Mouse (Mus musculus): ENCODE measurements around the gene Tacc2. TPM values are rescaled to one million over a fixed set of nuclear protein-coding genes. Genes with fewer than 3 reads are reported as not detected.

Tacc2 gene
- total and polyA plus RNA-seq, 2 experiments from 2014 or later, result 39.0 to 83.8 TPM

- Histone ChIP-seq H3K9me3 (replicated peaks; ENCODE audit: control insufficient read depth, low read length) (no peaks in the 10 kb centered on the region), H3K4me3 (ENCODE audit: low read depth, low read length) (no peak overlapping the region), H3K9ac (replicated peaks; ENCODE audit: low read depth, low read length) (no peak overlapping the region), H3K4me2 (ENCODE audit: low read depth, low read length) (no peak overlapping the region), H3K27me3 (ENCODE audit: control insufficient read depth, insufficient read depth, low read length) (no peaks in the 10 kb centered on the region), H3K4me1 (ENCODE audit: control insufficient read depth, insufficient read depth) (no peaks in the 10 kb centered on the region; the same call in 1 of the 2 replicates), H3K36me3 (replicated peaks; ENCODE audit: control insufficient read depth, insufficient read depth, low read length) (peaks cover 91% of the 10 kb centered on the region), H3K27ac (ENCODE audit: low read depth) (no peak overlapping the region)
- 93% methylated on average over 2 of the region's 2 CpGs for WGBS
- no peak for TF ChIP-seq EP300 (IDR thresholded peaks at IDR 0.05; ENCODE audit: low read depth)
- peak; percentile 23; the same call in 1 of the 2 replicates for TF ChIP-seq CTCF (IDR thresholded peaks at IDR 0.05; ENCODE audit: low read depth)
- no peak for DNase-seq (ENCODE audit: low spot score)
- no peak for ATAC-seq (ENCODE audit: insufficient read depth, low read depth)
Observed at GRCm38 (mm10) chr7:130734195-130734787, 157.1 kb downstream of the Tacc2 start.

- H3K4me2 ChIP-seq (ENCODE audit: low read depth, low read length), result no peak overlapping the region
- WGBS, result 75% methylated on average over 4 of the region's 4 CpGs
- no peak for DNase-seq (ENCODE audit: low spot score)
- no peak overlapping the region for H3K27ac ChIP-seq (ENCODE audit: low read depth)
- H3K4me3 ChIP-seq (ENCODE audit: low read depth, low read length), result no peak overlapping the region
- H3K9me3 ChIP-seq (replicated peaks; ENCODE audit: control insufficient read depth, low read length), result no peaks in the 10 kb centered on the region
- TF ChIP-seq CTCF (IDR thresholded peaks at IDR 0.05; ENCODE audit: low read depth) (peak; percentile 22; the same call in 1 of the 2 replicates), EP300 (IDR thresholded peaks at IDR 0.05; ENCODE audit: low read depth) (no peak)
- no peak for ATAC-seq (ENCODE audit: insufficient read depth, low read depth)
- no peak overlapping the region for H3K9ac ChIP-seq (replicated peaks; ENCODE audit: low read depth, low read length)
- H3K36me3 ChIP-seq (replicated peaks; ENCODE audit: control insufficient read depth, insufficient read depth, low read length), result peaks cover 97% of the 10 kb centered on the region
- no peaks in the 10 kb centered on the region; the same call in 1 of the 2 replicates for H3K4me1 ChIP-seq (ENCODE audit: control insufficient read depth, insufficient read depth)
- no peaks in the 10 kb centered on the region for H3K27me3 ChIP-seq (ENCODE audit: control insufficient read depth, insufficient read depth, low read length)
Observed at GRCm38 (mm10) chr7:130741099-130741498, 163.9 kb downstream of the Tacc2 start.

- no peaks in the 10 kb centered on the region; the same call in 1 of the 2 replicates for H3K4me1 ChIP-seq (ENCODE audit: control insufficient read depth, insufficient read depth)
- ATAC-seq (ENCODE audit: insufficient read depth, low read depth) (peak; percentile 54; the same call in 1 of the 2 replicates), DNase-seq (ENCODE audit: low spot score) (no peak)
- no peaks in the 10 kb centered on the region for H3K27me3 ChIP-seq (ENCODE audit: control insufficient read depth, insufficient read depth, low read length)
- H3K27ac ChIP-seq (ENCODE audit: low read depth), result no peak overlapping the region
- no peak overlapping the region for H3K4me3 ChIP-seq (ENCODE audit: low read depth, low read length)
- H3K9ac ChIP-seq (replicated peaks; ENCODE audit: low read depth, low read length), result no peak overlapping the region
- TF ChIP-seq CTCF (IDR thresholded peaks at IDR 0.05; ENCODE audit: low read depth) (no peak), EP300 (IDR thresholded peaks at IDR 0.05; ENCODE audit: low read depth) (no peak)
- H3K36me3 ChIP-seq (replicated peaks; ENCODE audit: control insufficient read depth, insufficient read depth, low read length), result peaks cover 85% of the 10 kb centered on the region
- no peaks in the 10 kb centered on the region for H3K9me3 ChIP-seq (replicated peaks; ENCODE audit: control insufficient read depth, low read length)
- no peak overlapping the region for H3K4me2 ChIP-seq (ENCODE audit: low read depth, low read length)
- 69% methylated on average over 9 of the region's 9 CpGs for WGBS
Observed at GRCm38 (mm10) chr7:130743239-130744025, 166.2 kb downstream of the Tacc2 start.

- WGBS, result 67% methylated on average over 4 of the region's 4 CpGs
- no peak overlapping the region for H3K27ac ChIP-seq (ENCODE audit: low read depth)
- H3K9ac ChIP-seq (replicated peaks; ENCODE audit: low read depth, low read length), result no peak overlapping the region
Observed at GRCm38 (mm10) chr7:130749165-130749564, 171.9 kb downstream of the Tacc2 start.

GRCm38 (mm10) chr7:130750752-130751490 is 173.7 kb downstream of the Tacc2 start:
- TF ChIP-seq EP300 (IDR thresholded peaks at IDR 0.05; ENCODE audit: low read depth), result no peak
- TF ChIP-seq CTCF (IDR thresholded peaks at IDR 0.05; ENCODE audit: low read depth), result no peak
- ATAC-seq (ENCODE audit: insufficient read depth, low read depth) (no peak), DNase-seq (ENCODE audit: low spot score) (no peak)
- H3K4me3 ChIP-seq (ENCODE audit: low read depth, low read length), result no peak overlapping the region
- no peak overlapping the region for H3K27ac ChIP-seq (ENCODE audit: low read depth)
- no peak overlapping the region for H3K9ac ChIP-seq (replicated peaks; ENCODE audit: low read depth, low read length)
- H3K4me2 ChIP-seq (ENCODE audit: low read depth, low read length), result no peak overlapping the region
- 0 out of 2 replicates have a peak, but pooled peaks cover 9% of the 10 kb centered on the region for H3K4me1 ChIP-seq (ENCODE audit: control insufficient read depth, insufficient read depth)
- H3K9me3 ChIP-seq (replicated peaks; ENCODE audit: control insufficient read depth, low read length), result no peaks in the 10 kb centered on the region
- H3K27me3 ChIP-seq (ENCODE audit: control insufficient read depth, insufficient read depth, low read length), result no peaks in the 10 kb centered on the region
- 50% methylated on average over 17 of the region's 17 CpGs for WGBS
- peaks cover 65% of the 10 kb centered on the region for H3K36me3 ChIP-seq (replicated peaks; ENCODE audit: control insufficient read depth, insufficient read depth, low read length)

More at GRCm38 (mm10) chr7:130749165-130749564, 171.9 kb downstream of the Tacc2 start:
- H3K27me3 ChIP-seq (ENCODE audit: control insufficient read depth, insufficient read depth, low read length), result no peaks in the 10 kb centered on the region
- no peak overlapping the region for H3K4me3 ChIP-seq (ENCODE audit: low read depth, low read length)
- H3K36me3 ChIP-seq (replicated peaks; ENCODE audit: control insufficient read depth, insufficient read depth, low read length), result peaks cover 79% of the 10 kb centered on the region
- H3K4me1 ChIP-seq (ENCODE audit: control insufficient read depth, insufficient read depth), result 0 out of 2 replicates have a peak, but pooled peaks cover 4% of the 10 kb centered on the region
- H3K9me3 ChIP-seq (replicated peaks; ENCODE audit: control insufficient read depth, low read length), result no peaks in the 10 kb centered on the region
- TF ChIP-seq EP300 (IDR thresholded peaks at IDR 0.05; ENCODE audit: low read depth), result no peak
- peak; percentile 25; the same call in 1 of the 2 replicates for TF ChIP-seq CTCF (IDR thresholded peaks at IDR 0.05; ENCODE audit: low read depth)
- ATAC-seq (ENCODE audit: insufficient read depth, low read depth) (no peak), DNase-seq (ENCODE audit: low spot score) (no peak)
- no peak overlapping the region for H3K4me2 ChIP-seq (ENCODE audit: low read depth, low read length)
